Mouse (Mus musculus) forebrain, postnatal 0 days (tissue): ENCODE results near the gene Meaf6. TPM values are rescaled to one million over a fixed set of nuclear protein-coding genes. Genes with fewer than 3 reads are reported as not detected.

Experiments used
- ATAC-seq: fragments of 200-750 bp; cut with Nextera tagmentation; 2 replicates; pipeline ENCODE4 v1.8.0; 2017; ENCODE audit warnings: mild to moderate bottlenecking, moderate library complexity
- DNase-seq: peaks from one replicate; pipeline ENCODE4 v3.0.0-alpha.2; 2015
- H3K27ac ChIP-seq: fragments of 300-500 bp; sonication (generic); 2 replicates; pipeline ENCODE4 v1.5.1; 2014; ENCODE audit warnings: low read depth, mild to moderate bottlenecking, antibody characterized with exemption, low read length, moderate library complexity, mixed read lengths
- H3K27me3 ChIP-seq: fragments of 300-500 bp; sonication (generic); 2 replicates; pipeline ENCODE4 v1.6.1; 2014; ENCODE audit warnings: mild to moderate bottlenecking, low read length, mixed read lengths; ENCODE audit not compliant: insufficient read depth
- H3K36me3 ChIP-seq: fragments of 300-500 bp; sonication (generic); 2 replicates; pipeline ENCODE4 v1.6.1; 2014; ENCODE audit warnings: mild to moderate bottlenecking, moderate library complexity; ENCODE audit not compliant: insufficient read depth
- H3K4me1 ChIP-seq: fragments of 300-500 bp; sonication (generic); 2 replicates; pipeline ENCODE4 v1.6.1; 2014; ENCODE audit warnings: antibody characterized with exemption; ENCODE audit not compliant: insufficient read depth
- H3K4me2 ChIP-seq: fragments of 300-500 bp; sonication (generic); 2 replicates; pipeline ENCODE4 v1.6.1; 2014; ENCODE audit warnings: low read depth, mild to moderate bottlenecking, moderate library complexity
- H3K4me3 ChIP-seq: fragments of 300-500 bp; sonication (generic); 2 replicates; pipeline ENCODE4 v1.5.1; 2014; ENCODE audit warnings: low read depth, low read length, mixed read lengths
- H3K9ac ChIP-seq: fragments of 300-500 bp; sonication (generic); 2 replicates; pipeline ENCODE4 v1.6.1; 2014; ENCODE audit warnings: mild to moderate bottlenecking
- H3K9me3 ChIP-seq: fragments of 300-500 bp; sonication (generic); 2 replicates; pipeline ENCODE4 v1.6.1; 2016; ENCODE audit warnings: low read length
- CTCF ChIP-seq: sonication (generic); IDR thresholded peaks from 2 replicates; pipeline ENCODE4 v1.5.1; 2016; ENCODE audit warnings: antibody characterized with exemption, control low read depth, low read depth
- WGBS: fragments of 180-500 bp; shearing (Covaris S2); extraction: QIAGEN DNeasy Blood & Tissue Kit; methylation state at CpG from one replicate; pipeline ENCODE4 v1.1.7; 2014; 5-methylcytosine and 5-hydroxymethylcytosine counted together
- polyA plus RNA-seq: library from polyadenylated mRNA; unstranded; fragments of >200 nt; fragmentation: Nextera tagmentation; extraction: Ambion mirVana; gene quantifications from 2 replicates; pipeline ENCODE4 v1.2.1, GENCODE M21; 2015
- total RNA-seq: library from RNA; depleted of rRNA; stranded (reverse); fragments of >200 nt; gene quantifications from 2 replicates; pipeline ENCODE4 v1.2.3, GENCODE M21; 2014; rRNA removed

Gene Meaf6
- total and polyA plus RNA-seq, 2 experiments from 2014 or later, result 112 to 153 TPM

- no peak for ATAC-seq
These were observed 76.5 kb downstream of the Meaf6 start for GRCm38 (mm10) chr4:125161392-125161791.

GRCm38 (mm10) chr4:125162701-125163100 lies 77.8 kb downstream of the Meaf6 start:
- Histone ChIP-seq H3K27ac (no peak overlapping the region), H3K9ac (no peak overlapping the region), H3K36me3 (no peaks in the 10 kb centered on the region), H3K4me2 (no peak overlapping the region), H3K27me3 (no peaks in the 10 kb centered on the region), H3K4me1 (peaks cover 5% of the 10 kb centered on the region; the same call in 1 of the 2 replicates), H3K9me3 (no peaks in the 10 kb centered on the region), H3K4me3 (no peak overlapping the region)
- TF ChIP-seq CTCF, result no peak
- WGBS, result 60% methylated on average over 7 of the region's 7 CpGs
- no peak for ATAC-seq
- no peak for DNase-seq

More at GRCm38 (mm10) chr4:125161392-125161791, 76.5 kb downstream of the Meaf6 start:
- Histone ChIP-seq H3K27ac (no peak overlapping the region), H3K4me2 (no peak overlapping the region), H3K36me3 (no peaks in the 10 kb centered on the region), H3K4me1 (peaks cover 5% of the 10 kb centered on the region; the same call in 1 of the 2 replicates), H3K27me3 (no peaks in the 10 kb centered on the region), H3K9me3 (no peaks in the 10 kb centered on the region), H3K9ac (no peak overlapping the region), H3K4me3 (no peak overlapping the region)
- no peak for TF ChIP-seq CTCF
- WGBS, result 35% methylated on average over 8 of the region's 8 CpGs
- no peak for DNase-seq

Other genes starting within 250 kb of the Meaf6 start
- gene Yrdc, start 234.5 kb upstream of the Meaf6 start, total RNA-seq, result 81.7 and 82.2 TPM in 2 replicates
- 67.3 and 70.5 TPM in 2 replicates for gene Yrdc, start 234.5 kb upstream of the Meaf6 start, polyA plus RNA-seq
- 144 and 167 TPM in 2 replicates for gene 1110065P20Rik, start 233.9 kb upstream of the Meaf6 start, total RNA-seq
- gene 1110065P20Rik, start 233.9 kb upstream of the Meaf6 start, polyA plus RNA-seq, result 141 and 162 TPM in 2 replicates
- 35.7 and 41.7 TPM in 2 replicates for gene Maneal, start 223.0 kb upstream of the Meaf6 start, total RNA-seq
- 8.4 and 9.4 TPM in 2 replicates for gene Maneal, start 223.0 kb upstream of the Meaf6 start, polyA plus RNA-seq
- gene Epha10, start 204.2 kb upstream of the Meaf6 start, total RNA-seq, result 9.6 and 10.2 TPM in 2 replicates
- 2.0 and 4.0 TPM in 2 replicates for gene Epha10, start 204.2 kb upstream of the Meaf6 start, polyA plus RNA-seq
- 12.4 and 36.1 TPM in 2 replicates for gene 9930104L06Rik, start 148.1 kb upstream of the Meaf6 start, total RNA-seq
- gene 9930104L06Rik, start 148.1 kb upstream of the Meaf6 start, polyA plus RNA-seq, result 6.0 and 8.7 TPM in 2 replicates
- 7.3 and 10.1 TPM in 2 replicates for gene Cdca8, start 145.8 kb upstream of the Meaf6 start, total RNA-seq
- 16.8 and 21.2 TPM in 2 replicates for gene Cdca8, start 145.8 kb upstream of the Meaf6 start, polyA plus RNA-seq
- 0.77 and 2.4 TPM in 2 replicates for gene Rspo1, start 98.7 kb upstream of the Meaf6 start, total RNA-seq
- gene Rspo1, start 98.7 kb upstream of the Meaf6 start, polyA plus RNA-seq, result 0.87 and 1.9 TPM in 2 replicates
- gene Gnl2, start 68.5 kb upstream of the Meaf6 start, total RNA-seq, result 63.7 and 68.5 TPM in 2 replicates
- 82.3 and 84.0 TPM in 2 replicates for gene Gnl2, start 68.5 kb upstream of the Meaf6 start, polyA plus RNA-seq
- 1.9 and 2.4 TPM in 2 replicates for gene Dnali1, start 19.4 kb upstream of the Meaf6 start, total RNA-seq
- gene Dnali1, start 19.4 kb upstream of the Meaf6 start, polyA plus RNA-seq, result 1.3 and 1.9 TPM in 2 replicates
- gene Snip1, start 18.5 kb upstream of the Meaf6 start, total RNA-seq, result 30.7 and 46.6 TPM in 2 replicates
- 18.0 and 18.8 TPM in 2 replicates for gene Snip1, start 18.5 kb upstream of the Meaf6 start, polyA plus RNA-seq
- gene Zc3h12a, start 42.7 kb downstream of the Meaf6 start, total RNA-seq, result not detected in 2 replicates
- gene Zc3h12a, start 42.7 kb downstream of the Meaf6 start, polyA plus RNA-seq, result 0.05 and 0.07 TPM in 2 replicates